Mouse (Mus musculus): ENCODE data around the gene Gm10842. TPM values are rescaled to one million over a fixed set of nuclear protein-coding genes. Genes with fewer than 3 reads are reported as not detected.
"Not testable (repeated sequence)": the region's sequence is repeated elsewhere in the genome, so short reads cannot be mapped to it uniquely, and the experiment has no call there.

Gene Gm10842
- polyA plus RNA-seq, 1 experiment = not detected

DNA sequence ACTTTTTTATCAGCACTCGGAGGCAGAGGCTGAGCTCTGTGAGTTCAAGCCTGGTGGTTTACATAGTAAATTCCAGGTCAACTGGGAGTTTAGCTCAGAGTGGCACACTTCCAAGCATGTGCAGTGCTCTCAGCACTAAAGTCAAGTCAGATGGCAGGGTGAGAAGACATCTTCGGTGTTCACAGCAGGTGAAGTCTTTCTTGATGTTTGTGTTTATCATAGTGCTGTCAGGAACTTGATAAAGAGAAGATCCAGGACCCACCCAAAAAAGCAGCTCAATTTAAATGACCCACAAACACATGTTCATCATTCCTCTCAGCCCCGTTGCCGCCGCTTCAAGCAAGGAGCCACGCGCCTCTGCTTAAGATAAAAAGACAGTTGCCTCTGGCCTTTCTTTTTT, 11.0 kb upstream of the Gm10842 start:
- H3K27ac ChIP-seq (ENCODE audit: insufficient read depth, low read length) = no peak overlapping the region
- DNase-seq = no peak
- no peak for TF ChIP-seq POLR2A (IDR thresholded peaks at IDR 0.05; ENCODE audit: borderline replicate concordance, insufficient read depth, low read length)
- no peak for TF ChIP-seq CTCF (IDR thresholded peaks at IDR 0.05; ENCODE audit: borderline replicate concordance, insufficient read depth, low read depth, low read length)
- WGBS = 91% methylated on average over 7 of the region's 7 CpGs
- H3K4me3 ChIP-seq (replicated peaks; ENCODE audit: insufficient read depth, low read depth, low read length) = no peak overlapping the region
- no peaks in the 10 kb centered on the region for H3K27me3 ChIP-seq (ENCODE audit: control insufficient read depth, insufficient read depth, low read length)
- H3K4me1 ChIP-seq (ENCODE audit: control insufficient read depth, insufficient read depth, low read length) = no peaks in the 10 kb centered on the region

DNA sequence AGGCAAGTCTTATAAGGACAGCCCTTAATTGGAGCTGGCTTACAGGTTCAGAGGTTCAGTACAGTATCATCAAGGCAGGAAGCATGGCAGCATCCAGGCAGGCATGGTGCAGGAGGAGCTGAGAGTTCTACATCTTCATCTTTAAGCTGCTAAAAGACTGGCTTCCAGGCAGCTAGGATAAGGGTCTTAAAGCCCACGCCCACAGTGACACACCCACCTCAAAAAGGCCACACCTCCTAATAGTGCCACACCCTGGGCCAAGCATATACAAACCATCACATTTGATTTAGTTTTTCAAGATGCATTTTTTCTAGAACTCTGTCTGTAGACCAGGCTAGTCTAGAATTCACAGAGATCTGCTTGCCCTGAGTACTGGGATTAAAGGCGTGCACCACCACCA, 9.4 kb upstream of the Gm10842 start:
- not testable (repeated sequence) for H3K27ac ChIP-seq (ENCODE audit: insufficient read depth, low read length); H3K4me3 ChIP-seq (replicated peaks; ENCODE audit: insufficient read depth, low read depth, low read length); H3K27me3 ChIP-seq (ENCODE audit: control insufficient read depth, insufficient read depth, low read length); DNase-seq; H3K4me1 ChIP-seq (ENCODE audit: control insufficient read depth, insufficient read depth, low read length)
- WGBS = 94% methylated on average over 2 of the region's 2 CpGs

- DNase-seq; H3K4me3 ChIP-seq (replicated peaks; ENCODE audit: insufficient read depth, low read depth, low read length); H3K27ac ChIP-seq (ENCODE audit: insufficient read depth, low read length); H3K4me1 ChIP-seq (ENCODE audit: control insufficient read depth, insufficient read depth, low read length); H3K27me3 ChIP-seq (ENCODE audit: control insufficient read depth, insufficient read depth, low read length): not testable (repeated sequence)
- WGBS = 91% methylated on average over 8 of the region's 8 CpGs
Measured at GRCm38 (mm10) chr11:105140512-105140911, 6.2 kb upstream of the Gm10842 start.

- TF ChIP-seq POLR2A (IDR thresholded peaks at IDR 0.05; ENCODE audit: borderline replicate concordance, insufficient read depth, low read length) (no peak), CTCF (IDR thresholded peaks at IDR 0.05; ENCODE audit: borderline replicate concordance, insufficient read depth, low read depth, low read length) (no peak)
- H3K27me3 ChIP-seq (ENCODE audit: control insufficient read depth, insufficient read depth, low read length) = no peaks in the 10 kb centered on the region
- no peaks in the 10 kb centered on the region for H3K4me1 ChIP-seq (ENCODE audit: control insufficient read depth, insufficient read depth, low read length)
- no peak overlapping the region for H3K4me3 ChIP-seq (replicated peaks; ENCODE audit: insufficient read depth, low read depth, low read length)
- H3K27ac ChIP-seq (ENCODE audit: insufficient read depth, low read length) = no peak overlapping the region
- WGBS = 92% methylated on average over 5 of the region's 5 CpGs
- DNase-seq = no peak
Measured at GRCm38 (mm10) chr11:105141115-105141514, 5.6 kb upstream of the Gm10842 start.

DNA sequence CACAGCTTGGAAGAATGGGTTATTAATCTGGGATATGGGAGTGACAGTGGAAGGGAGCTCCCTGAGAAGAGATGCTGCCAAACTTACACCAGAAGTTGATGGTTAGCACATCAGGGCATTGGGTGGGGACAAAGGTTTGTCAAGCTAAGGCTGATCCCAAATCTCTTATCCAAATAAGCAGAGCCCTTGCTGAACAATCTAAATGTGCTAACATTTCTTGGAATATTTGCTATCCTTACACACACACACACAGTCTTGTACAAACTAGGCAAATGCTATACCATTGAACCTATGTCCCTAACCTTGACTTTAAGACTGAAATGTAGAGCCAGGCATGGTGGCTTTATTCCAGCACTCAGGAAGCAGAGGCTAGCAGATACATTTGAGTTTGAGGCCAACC, 3.1 kb upstream of the Gm10842 start:
- Histone ChIP-seq H3K4me1 (ENCODE audit: control insufficient read depth, insufficient read depth, low read length) (no peaks in the 10 kb centered on the region), H3K27me3 (ENCODE audit: control insufficient read depth, insufficient read depth, low read length) (no peaks in the 10 kb centered on the region), H3K27ac (ENCODE audit: insufficient read depth, low read length) (no peak overlapping the region), H3K4me3 (replicated peaks; ENCODE audit: insufficient read depth, low read depth, low read length) (no peak overlapping the region)
- no peak for DNase-seq
- TF ChIP-seq POLR2A (IDR thresholded peaks at IDR 0.05; ENCODE audit: borderline replicate concordance, insufficient read depth, low read length) (no peak), CTCF (IDR thresholded peaks at IDR 0.05; ENCODE audit: borderline replicate concordance, insufficient read depth, low read depth, low read length) (no peak)

DNA sequence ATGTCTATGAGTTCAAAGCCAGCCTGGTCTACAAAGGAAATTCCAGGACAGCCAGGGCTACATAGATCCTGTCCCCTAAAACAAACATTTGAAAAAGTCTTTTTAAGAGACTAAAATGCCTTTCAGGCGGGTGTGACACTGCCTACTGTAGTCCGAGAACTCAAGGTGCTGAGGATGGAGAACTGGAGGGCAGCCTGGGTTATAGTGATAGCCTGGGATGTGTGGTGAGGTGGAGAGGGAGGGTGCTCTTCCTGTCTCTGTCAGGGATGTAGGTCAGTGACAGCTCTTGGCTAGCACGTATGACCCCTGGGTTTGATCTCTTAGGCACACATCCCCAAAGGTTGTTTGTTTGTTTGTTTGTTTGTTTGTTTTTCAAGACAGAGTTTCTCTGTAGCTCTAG, 2.6 kb upstream of the Gm10842 start:
- DNase-seq = no peak

GRCm38 (mm10) chr11:105144508-105145210, 2.0 kb upstream of the Gm10842 start:
- H3K27ac ChIP-seq (ENCODE audit: insufficient read depth, low read length) = no peak overlapping the region
- WGBS = 71% methylated on average over 11 of the region's 11 CpGs
- no peaks in the 10 kb centered on the region for H3K27me3 ChIP-seq (ENCODE audit: control insufficient read depth, insufficient read depth, low read length)
- DNase-seq = no peak
- H3K4me3 ChIP-seq (replicated peaks; ENCODE audit: insufficient read depth, low read depth, low read length) = no peak overlapping the region
- TF ChIP-seq CTCF (IDR thresholded peaks at IDR 0.05; ENCODE audit: borderline replicate concordance, insufficient read depth, low read depth, low read length) (no peak), POLR2A (IDR thresholded peaks at IDR 0.05; ENCODE audit: borderline replicate concordance, insufficient read depth, low read length) (no peak)
- no peaks in the 10 kb centered on the region for H3K4me1 ChIP-seq (ENCODE audit: control insufficient read depth, insufficient read depth, low read length)

More for the DNA sequence above, 2.6 kb upstream of the Gm10842 start:
- Histone ChIP-seq H3K27me3 (ENCODE audit: control insufficient read depth, insufficient read depth, low read length) (no peaks in the 10 kb centered on the region), H3K4me1 (ENCODE audit: control insufficient read depth, insufficient read depth, low read length) (no peaks in the 10 kb centered on the region), H3K4me3 (replicated peaks; ENCODE audit: insufficient read depth, low read depth, low read length) (no peak overlapping the region), H3K27ac (ENCODE audit: insufficient read depth, low read length) (no peak overlapping the region)
- TF ChIP-seq CTCF (IDR thresholded peaks at IDR 0.05; ENCODE audit: borderline replicate concordance, insufficient read depth, low read depth, low read length) = no peak
- TF ChIP-seq POLR2A (IDR thresholded peaks at IDR 0.05; ENCODE audit: borderline replicate concordance, insufficient read depth, low read length) = no peak
- WGBS = 88% methylated on average over 3 of the region's 3 CpGs

- Histone ChIP-seq H3K4me1 (ENCODE audit: control insufficient read depth, insufficient read depth, low read length) (no peaks in the 10 kb centered on the region), H3K4me3 (replicated peaks; ENCODE audit: insufficient read depth, low read depth, low read length) (no peak overlapping the region), H3K27ac (ENCODE audit: insufficient read depth, low read length) (no peak overlapping the region), H3K27me3 (ENCODE audit: control insufficient read depth, insufficient read depth, low read length) (no peaks in the 10 kb centered on the region)
- WGBS = 66% methylated on average over 10 of the region's 10 CpGs
- no peak for DNase-seq
- TF ChIP-seq CTCF (IDR thresholded peaks at IDR 0.05; ENCODE audit: borderline replicate concordance, insufficient read depth, low read depth, low read length) = no peak
- no peak for TF ChIP-seq POLR2A (IDR thresholded peaks at IDR 0.05; ENCODE audit: borderline replicate concordance, insufficient read depth, low read length)
Measured at GRCm38 (mm10) chr11:105145211-105145610, 1.5 kb upstream of the Gm10842 start.
